Mouse (Mus musculus): Measurements from ENCODE around the gene Rps28.

- TF ChIP-seq CTCF (IDR thresholded peaks at IDR 0.05; ENCODE audit: borderline replicate concordance, insufficient read depth, low read length) = no peak
- TF ChIP-seq POLR2A (IDR thresholded peaks at IDR 0.05; ENCODE audit: low read depth, low read length) = no peak
These were observed 27.0 kb upstream of the Rps28 start for GRCm38 (mm10) chr17:33851331-33851730.
